Mouse (Mus musculus): ENCODE results near the gene Nfkbid.

DNA sequence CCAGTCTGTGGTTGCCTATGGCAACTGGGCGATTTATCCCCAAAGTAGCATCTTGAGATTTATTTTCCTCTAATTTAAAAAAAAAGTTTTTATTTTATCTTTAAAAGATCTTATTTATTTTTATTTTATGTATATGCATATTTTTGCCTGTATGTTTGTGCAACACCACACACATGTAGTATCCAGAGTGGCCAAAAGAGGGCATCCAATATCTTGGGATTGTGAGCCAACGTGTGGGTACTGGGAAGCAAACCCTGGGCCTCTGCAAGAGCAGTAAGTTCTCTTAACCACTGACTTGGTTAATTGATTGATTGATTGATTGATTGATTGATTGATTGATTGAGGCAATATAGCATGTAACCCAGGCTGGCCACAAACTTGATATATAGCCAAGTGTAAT, 26.7 kb upstream of the Nfkbid start:
- no peak for TF ChIP-seq MAFK (IDR thresholded peaks at IDR 0.05; ENCODE audit: insufficient replicate concordance, low read length)
- peak; percentile 49 to 75; a peak in 3 of 4 replicates for TF ChIP-seq CTCF (conservative IDR thresholded peaks at IDR 0.05 in 1 of 2, IDR thresholded peaks at IDR 0.05 in 1 of 2; ENCODE audit: low read depth in 2 of 2, low read length in 2 of 2)
- no peak for TF ChIP-seq E2F4 (IDR thresholded peaks at IDR 0.05; ENCODE audit: insufficient replicate concordance, low read depth, low read length)
- TF ChIP-seq MYC (IDR thresholded peaks at IDR 0.05; ENCODE audit: low read depth, low read length), result no peak
- TF ChIP-seq RCOR1 (conservative IDR thresholded peaks at IDR 0.05; ENCODE audit: low read depth, low read length), result no peak
- no peak for TF ChIP-seq POLR2AphosphoS2 (IDR thresholded peaks at IDR 0.05; ENCODE audit: low read depth, low read length)
- no peak for TF ChIP-seq IRF4 (IDR thresholded peaks at IDR 0.05; ENCODE audit: low read depth, low read length)
- no peak for TF ChIP-seq NRF1 (IDR thresholded peaks at IDR 0.05; ENCODE audit: low read depth, low read length)
- no peak for TF ChIP-seq ETS1 (conservative IDR thresholded peaks at IDR 0.05; ENCODE audit: low read depth, low read length)
- no peak for TF ChIP-seq POLR2A (IDR thresholded peaks at IDR 0.05; ENCODE audit: low read depth, low read length)
- TF ChIP-seq USF1 (IDR thresholded peaks at IDR 0.05; ENCODE audit: low read depth, low read length), result no peak
- no peak for TF ChIP-seq ZC3H11A (IDR thresholded peaks at IDR 0.05; ENCODE audit: low read depth, low read length)
- TF ChIP-seq EP300 (IDR thresholded peaks at IDR 0.05; ENCODE audit: low read length), result no peak
